Mouse (Mus musculus) hindbrain, embryonic 11.5 days (tissue): ENCODE results near the gene Pdpk1. TPM values are rescaled to one million over a fixed set of nuclear protein-coding genes. Genes with fewer than 3 reads are reported as not detected.
A peak's percentile ranks its signal among the peaks of the same experiment; 100 is the strongest.

Experiments used
- ATAC-seq: fragments of 200-750 bp; cut with Nextera tagmentation; 2 replicates; pipeline ENCODE4 v1.8.0; 2017; ENCODE audit warnings: mild to moderate bottlenecking, moderate TSS enrichment, moderate library complexity; ENCODE audit not compliant: low FRiP score
- DNase-seq: peaks from one replicate; pipeline ENCODE4 v3.0.0-alpha.2; 2015; ENCODE audit warnings: low spot score
- H3K27ac ChIP-seq: fragments of 300-500 bp; sonication (generic); 2 replicates; pipeline ENCODE4 v1.5.1; 2014; ENCODE audit warnings: mild to moderate bottlenecking, low read depth, low read length
- H3K27me3 ChIP-seq: fragments of 300-500 bp; sonication (generic); 2 replicates; pipeline ENCODE4 v1.6.1; 2014; ENCODE audit warnings: mild to moderate bottlenecking, low read length, moderate library complexity, mixed read lengths; ENCODE audit not compliant: control insufficient read depth, insufficient read depth
- H3K36me3 ChIP-seq: fragments of 300-500 bp; sonication (generic); 2 replicates; pipeline ENCODE4 v1.6.1; 2014; ENCODE audit warnings: mild to moderate bottlenecking, low read length, moderate library complexity, mixed read lengths; ENCODE audit not compliant: control insufficient read depth, insufficient read depth
- H3K4me1 ChIP-seq: fragments of 300-500 bp; sonication (generic); replicated peaks from 2 replicates; pipeline ENCODE4 v1.6.1; 2014; ENCODE audit warnings: low read length, mixed read lengths; ENCODE audit not compliant: control insufficient read depth, insufficient read depth
- H3K4me2 ChIP-seq: fragments of 300-500 bp; sonication (generic); replicated peaks from 2 replicates; pipeline ENCODE4 v1.6.1; 2014; ENCODE audit warnings: mild to moderate bottlenecking, low read depth, low read length
- H3K4me3 ChIP-seq: fragments of 300-500 bp; sonication (generic); 2 replicates; pipeline ENCODE4 v1.5.1; 2014; ENCODE audit warnings: low read depth, low read length
- H3K9ac ChIP-seq: fragments of 300-500 bp; sonication (generic); 2 replicates; pipeline ENCODE4 v1.6.1; 2014; ENCODE audit warnings: low read depth, low read length
- H3K9me3 ChIP-seq: fragments of 300-500 bp; sonication (generic); 2 replicates; pipeline ENCODE4 v1.6.1; 2016; ENCODE audit warnings: low read length; ENCODE audit not compliant: control insufficient read depth
- WGBS: fragments of 180-500 bp; shearing (Covaris S2); extraction: QIAGEN DNeasy Blood & Tissue Kit; methylation state at CpG from one replicate; pipeline ENCODE4 v1.1.7; 2014; 5-methylcytosine and 5-hydroxymethylcytosine counted together
- polyA plus RNA-seq: library from polyadenylated mRNA; unstranded; fragments of >200 nt; fragmentation: Nextera tagmentation; extraction: Ambion mirVana; gene quantifications from 2 replicates; pipeline ENCODE4 v1.2.1, GENCODE M21; 2014

Gene Pdpk1
- 46.5 and 61.7 TPM in 2 replicates for polyA plus RNA-seq

GRCm38 (mm10) chr17:24150824-24151223, at the start of gene Pdpk1:
Gene Pdpk1 (minus strand): TSS chr17:24150924.
- Histone ChIP-seq H3K27ac (no peak within 1 kb of the TSS), H3K4me2 (peak within 1 kb of the TSS; percentile 54), H3K4me1 (no peaks in the 10 kb centered on the region), H3K36me3 (no peaks in the 10 kb centered on the region), H3K9me3 (no peaks in the 10 kb centered on the region), H3K9ac (no peak within 1 kb of the TSS), H3K4me3 (peak within 1 kb of the TSS; percentile 19), H3K27me3 (no peaks in the 10 kb centered on the region)
- WGBS, result 95% methylated on average over 2 of the region's 2 CpGs
- ATAC-seq (no peak), DNase-seq (no peak)

- H3K27me3 ChIP-seq, result no peaks in the 10 kb centered on the region
- no peaks in the 10 kb centered on the region for H3K36me3 ChIP-seq
- ATAC-seq (no peak), DNase-seq (no peak)
- no peaks in the 10 kb centered on the region for H3K9me3 ChIP-seq
- 70% methylated on average over 4 of the region's 4 CpGs for WGBS
- H3K4me1 ChIP-seq, result 0 out of 2 replicates have a peak, but pooled peaks cover under 1% of the 10 kb centered on the region
- H3K4me3 ChIP-seq, result no peak overlapping the region
- H3K9ac ChIP-seq, result no peak overlapping the region
- H3K27ac ChIP-seq, result no peak overlapping the region
- H3K4me2 ChIP-seq, result no peak overlapping the region
Observed at GRCm38 (mm10) chr17:24199741-24200140, 49.0 kb upstream of the Pdpk1 start.

- DNase-seq (no peak), ATAC-seq (no peak)
- 66% methylated on average over 4 of the region's 4 CpGs for WGBS
- H3K4me2 ChIP-seq, result no peak overlapping the region
- H3K4me1 ChIP-seq, result no peaks in the 10 kb centered on the region
- no peaks in the 10 kb centered on the region for H3K36me3 ChIP-seq
- no peaks in the 10 kb centered on the region for H3K27me3 ChIP-seq
- no peak overlapping the region for H3K4me3 ChIP-seq
- no peak overlapping the region for H3K27ac ChIP-seq
- no peaks in the 10 kb centered on the region for H3K9me3 ChIP-seq
- H3K9ac ChIP-seq, result 0 out of 2 replicates have a peak overlapping the region, but pooled peaks have one; percentile 27
Observed at GRCm38 (mm10) chr17:24199252-24199651, 48.5 kb upstream of the Pdpk1 start.

- Histone ChIP-seq H3K27ac (no peak overlapping the region), H3K4me3 (no peak overlapping the region), H3K4me2 (no peak overlapping the region), H3K9me3 (no peaks in the 10 kb centered on the region), H3K4me1 (no peaks in the 10 kb centered on the region), H3K9ac (no peak overlapping the region), H3K36me3 (no peaks in the 10 kb centered on the region), H3K27me3 (no peaks in the 10 kb centered on the region)
- ATAC-seq (no peak), DNase-seq (no peak)
- WGBS, result 64% methylated on average over 15 of the region's 15 CpGs
Observed at GRCm38 (mm10) chr17:24197032-24197824, 46.5 kb upstream of the Pdpk1 start.

- Histone ChIP-seq H3K27me3 (no peaks in the 10 kb centered on the region), H3K9ac (no peak overlapping the region), H3K36me3 (no peaks in the 10 kb centered on the region), H3K27ac (no peak overlapping the region), H3K9me3 (no peaks in the 10 kb centered on the region), H3K4me1 (no peaks in the 10 kb centered on the region), H3K4me3 (no peak overlapping the region), H3K4me2 (no peak overlapping the region)
- DNase-seq (no peak), ATAC-seq (no peak)
- 61% methylated on average over 2 of the region's 2 CpGs for WGBS
Observed at GRCm38 (mm10) chr17:24195349-24195748, 44.6 kb upstream of the Pdpk1 start.

- Histone ChIP-seq H3K27ac (no peak overlapping the region), H3K9ac (no peak overlapping the region), H3K36me3 (no peaks in the 10 kb centered on the region), H3K9me3 (no peaks in the 10 kb centered on the region), H3K4me1 (no peaks in the 10 kb centered on the region), H3K27me3 (no peaks in the 10 kb centered on the region), H3K4me3 (no peak overlapping the region), H3K4me2 (no peak overlapping the region)
- DNase-seq, result no peak
- 86% methylated on average over 5 of the region's 5 CpGs for WGBS
- ATAC-seq, result no peak
Observed at GRCm38 (mm10) chr17:24193769-24194168, 43.0 kb upstream of the Pdpk1 start.

GRCm38 (mm10) chr17:24193268-24193667, 42.5 kb upstream of the Pdpk1 start:
- Histone ChIP-seq H3K36me3 (no peaks in the 10 kb centered on the region), H3K27ac (no peak overlapping the region), H3K27me3 (no peaks in the 10 kb centered on the region), H3K4me2 (no peak overlapping the region), H3K9ac (no peak overlapping the region), H3K9me3 (no peaks in the 10 kb centered on the region), H3K4me1 (no peaks in the 10 kb centered on the region), H3K4me3 (no peak overlapping the region)
- WGBS, result 89% methylated on average over 8 of the region's 8 CpGs
- DNase-seq (no peak), ATAC-seq (no peak)

- WGBS, result 86% methylated on average over 8 of the region's 8 CpGs
- Histone ChIP-seq H3K4me3 (no peak overlapping the region), H3K4me1 (no peaks in the 10 kb centered on the region), H3K27me3 (no peaks in the 10 kb centered on the region), H3K4me2 (no peak overlapping the region), H3K9ac (no peak overlapping the region), H3K27ac (no peak overlapping the region), H3K36me3 (no peaks in the 10 kb centered on the region), H3K9me3 (no peaks in the 10 kb centered on the region)
- DNase-seq (no peak), ATAC-seq (no peak)
Observed at GRCm38 (mm10) chr17:24192848-24193247, 42.1 kb upstream of the Pdpk1 start.

- ATAC-seq (no peak), DNase-seq (no peak)
- Histone ChIP-seq H3K4me3 (no peak overlapping the region), H3K4me2 (no peak overlapping the region), H3K4me1 (no peaks in the 10 kb centered on the region), H3K27me3 (no peaks in the 10 kb centered on the region), H3K27ac (no peak overlapping the region), H3K9ac (no peak overlapping the region), H3K36me3 (no peaks in the 10 kb centered on the region), H3K9me3 (no peaks in the 10 kb centered on the region)
- WGBS, result 87% methylated on average over 4 of the region's 4 CpGs
Observed at GRCm38 (mm10) chr17:24191481-24191880, 40.8 kb upstream of the Pdpk1 start.
